Mouse (Mus musculus): ENCODE results near the gene Cmip. TPM values are rescaled to one million over a fixed set of nuclear protein-coding genes. Genes with fewer than 3 reads are reported as not detected.

The Cmip gene
- polyA plus RNA-seq, 1 experiment from 2014 or later, result 6.7 TPM

DNA sequence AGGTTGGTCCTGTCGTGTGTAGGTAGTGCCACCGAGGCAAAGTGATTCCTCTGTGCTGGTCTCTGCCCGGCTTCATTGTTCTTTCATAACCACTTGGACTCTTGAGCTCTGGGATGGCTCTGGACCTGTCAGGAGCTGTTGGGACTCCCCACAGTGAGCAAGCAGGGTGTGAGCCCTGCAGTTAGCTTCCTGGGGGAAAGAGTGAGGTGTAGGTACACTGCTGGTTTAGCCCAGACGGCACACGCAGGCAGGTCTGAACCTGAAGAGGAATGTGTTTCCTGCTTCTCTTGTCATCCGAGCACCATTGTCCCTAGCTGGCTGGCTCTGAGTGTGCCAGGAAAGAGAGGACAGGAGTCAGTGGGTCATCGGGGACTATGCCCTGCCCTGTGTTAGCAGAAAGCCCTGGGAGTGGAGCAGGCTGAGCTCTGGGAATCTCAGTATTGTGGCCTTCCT is 70.5 kb downstream of the Cmip start:
- Histone ChIP-seq H3K9me3 (replicated peaks) (no peaks in the 10 kb centered on the region), H3K9ac (no peak overlapping the region), H3K4me2 (no peak overlapping the region), H3K36me3 (no peaks in the 10 kb centered on the region), H3K27ac (peak overlapping the region; percentile 29; the same call in 1 of the 2 replicates), H3K4me1 (replicated peaks) (peaks cover 76% of the 10 kb centered on the region), H3K27me3 (no peaks in the 10 kb centered on the region), H3K4me3 (replicated peaks) (no peak overlapping the region)
- ATAC-seq (ENCODE audit: low read depth) (peak; percentile 45; the same call in 1 of the 2 replicates), DNase-seq (no peak)
- 59% methylated on average over 7 of the region's 7 CpGs for WGBS (ENCODE audit: insufficient replicate concordance)

DNA sequence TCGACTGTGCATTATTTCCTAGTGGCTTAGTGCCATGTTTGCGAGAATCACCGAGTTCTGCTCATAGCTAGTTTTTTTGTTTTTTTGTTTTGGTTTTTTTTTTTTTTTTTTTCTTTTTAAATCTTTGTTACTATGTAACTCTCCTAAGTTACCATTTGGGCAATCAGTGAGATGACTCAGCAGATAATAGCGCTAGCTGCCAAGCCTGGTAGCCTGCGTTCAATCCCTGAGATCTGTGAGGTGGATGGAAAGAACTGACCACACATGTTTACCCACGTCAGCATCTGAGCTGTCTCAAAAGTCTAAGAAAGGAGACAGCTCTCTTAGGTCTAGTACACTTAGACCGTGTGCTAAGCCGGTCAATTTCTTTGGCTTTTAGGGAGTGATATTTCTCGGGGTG is 71.9 kb downstream of the Cmip start:
- no peak overlapping the region for H3K9ac ChIP-seq
- H3K4me2 ChIP-seq, result no peak overlapping the region
- H3K36me3 ChIP-seq, result no peaks in the 10 kb centered on the region
- DNase-seq (no peak), ATAC-seq (ENCODE audit: low read depth) (no peak)
- no peak overlapping the region for H3K4me3 ChIP-seq (replicated peaks)
- no peak overlapping the region for H3K27ac ChIP-seq
- no peaks in the 10 kb centered on the region for H3K9me3 ChIP-seq (replicated peaks)
- H3K4me1 ChIP-seq (replicated peaks), result peaks cover 76% of the 10 kb centered on the region
- 73% methylated on average over 9 of the region's 9 CpGs for WGBS (ENCODE audit: insufficient replicate concordance)
- no peaks in the 10 kb centered on the region for H3K27me3 ChIP-seq

GRCm38 (mm10) chr8:117329167-117329566 is 72.3 kb downstream of the Cmip start:
- Histone ChIP-seq H3K27ac (no peak overlapping the region), H3K9ac (no peak overlapping the region), H3K4me3 (replicated peaks) (no peak overlapping the region), H3K4me1 (replicated peaks) (peaks cover 76% of the 10 kb centered on the region), H3K27me3 (no peaks in the 10 kb centered on the region), H3K9me3 (replicated peaks) (no peaks in the 10 kb centered on the region), H3K4me2 (no peak overlapping the region), H3K36me3 (no peaks in the 10 kb centered on the region)
- ATAC-seq (ENCODE audit: low read depth) (no peak), DNase-seq (no peak)
- 79% methylated on average over 9 of the region's 9 CpGs for WGBS (ENCODE audit: insufficient replicate concordance)

DNA sequence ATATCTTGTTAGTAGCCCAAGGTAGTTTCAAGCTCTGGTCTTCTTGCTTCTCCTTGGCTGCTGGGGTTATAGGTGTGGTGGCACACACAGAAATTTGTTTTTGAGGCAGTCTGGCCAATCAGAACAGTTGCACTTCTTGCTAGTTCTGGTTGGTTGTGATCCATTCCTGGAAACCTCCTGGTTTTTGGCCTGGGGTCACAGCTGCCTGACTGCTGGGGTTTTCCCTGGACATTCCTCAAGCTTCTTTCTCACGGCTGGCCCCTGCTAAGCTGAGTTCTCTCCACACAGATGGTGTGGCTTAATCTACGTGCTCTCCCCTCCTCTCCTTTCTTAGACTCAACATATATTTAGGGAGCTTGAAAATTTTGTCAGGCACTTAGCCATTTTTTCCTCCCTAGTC is 73.0 kb downstream of the Cmip start:
- DNase-seq, result no peak
- no peak for ATAC-seq (ENCODE audit: low read depth)
- H3K9ac ChIP-seq, result no peak overlapping the region
- H3K36me3 ChIP-seq, result no peaks in the 10 kb centered on the region
- H3K9me3 ChIP-seq (replicated peaks), result no peaks in the 10 kb centered on the region
- no peak overlapping the region for H3K4me2 ChIP-seq
- peaks cover 76% of the 10 kb centered on the region for H3K4me1 ChIP-seq (replicated peaks)
- 75% methylated on average over 2 of the region's 2 CpGs for WGBS (ENCODE audit: insufficient replicate concordance)
- H3K27me3 ChIP-seq, result no peaks in the 10 kb centered on the region
- H3K4me3 ChIP-seq (replicated peaks), result no peak overlapping the region
- no peak overlapping the region for H3K27ac ChIP-seq

DNA sequence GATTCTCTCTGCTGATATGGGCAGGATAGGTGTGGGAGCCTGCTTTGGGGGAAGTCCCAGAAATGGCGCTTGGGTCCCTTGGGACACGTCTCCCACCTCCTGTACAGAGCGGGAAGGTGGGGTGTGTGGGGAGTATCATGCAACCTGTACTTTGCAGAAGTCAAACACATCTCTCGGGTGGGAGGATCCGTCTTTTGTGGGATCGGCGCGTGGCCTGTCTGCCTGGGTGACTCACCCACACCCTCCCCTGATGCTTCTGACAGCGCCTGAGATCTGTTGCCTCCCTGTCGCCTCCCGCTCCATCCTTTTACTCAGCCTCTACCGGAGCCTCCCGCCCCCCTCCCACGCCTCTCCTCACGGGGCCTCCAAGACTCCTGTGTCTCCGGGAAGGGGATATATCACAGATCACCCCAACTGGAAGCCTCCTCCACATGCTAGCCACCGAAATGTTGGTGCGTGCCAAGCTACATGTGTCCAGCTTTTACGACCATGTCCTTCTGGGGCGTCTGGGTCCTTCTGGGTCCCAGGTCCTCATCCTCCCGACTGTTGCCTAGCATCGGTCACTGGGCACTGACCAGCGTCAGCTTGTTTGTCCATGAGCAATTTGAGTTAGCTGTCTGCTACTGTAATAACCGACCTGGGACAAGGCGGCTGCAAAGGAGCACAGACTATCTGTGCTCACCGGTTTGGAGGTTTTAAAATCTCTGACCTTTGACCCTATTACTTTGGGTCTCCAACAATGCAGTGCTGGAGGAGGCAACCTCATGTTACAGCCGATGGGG is 75.6 kb downstream of the Cmip start:
- peaks cover 82% of the 10 kb centered on the region for H3K4me1 ChIP-seq (replicated peaks)
- WGBS (ENCODE audit: insufficient replicate concordance), result 80% methylated on average over 27 of the region's 27 CpGs
- ATAC-seq (ENCODE audit: low read depth), result no peak

DNA sequence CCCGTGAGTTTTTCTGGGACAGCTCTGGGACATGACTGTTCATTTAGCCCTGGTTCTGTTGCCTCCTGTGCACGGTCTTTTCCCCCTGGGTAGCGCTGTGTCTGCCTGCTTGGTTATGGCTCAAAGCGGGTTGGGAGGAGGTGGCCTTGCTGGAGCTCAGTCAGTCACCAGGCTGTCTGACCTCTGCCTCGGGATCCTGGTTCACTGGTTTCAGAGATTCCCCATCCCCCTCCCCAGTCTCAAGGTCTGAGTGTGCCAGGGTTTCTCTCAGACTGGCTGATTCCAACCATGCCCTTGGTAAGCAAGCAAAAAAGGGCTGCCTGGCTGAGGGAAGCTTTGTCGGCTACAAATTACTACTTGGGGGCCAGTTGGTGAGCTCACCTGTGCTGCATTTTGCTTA is 76.8 kb downstream of the Cmip start:
- Histone ChIP-seq H3K4me2 (peak overlapping the region; percentile 65), H3K27me3 (no peaks in the 10 kb centered on the region), H3K4me1 (replicated peaks) (peaks cover 90% of the 10 kb centered on the region), H3K27ac (peak overlapping the region; percentile 96), H3K9me3 (replicated peaks) (no peaks in the 10 kb centered on the region), H3K9ac (peak overlapping the region; percentile 67), H3K4me3 (replicated peaks) (peak overlapping the region; percentile 40; the same call in 1 of the 2 replicates), H3K36me3 (no peaks in the 10 kb centered on the region)
- ATAC-seq (ENCODE audit: low read depth) (no peak), DNase-seq (no peak)
- 55% methylated on average over 6 of the region's 6 CpGs for WGBS (ENCODE audit: insufficient replicate concordance)

More for the DNA sequence above, 75.6 kb downstream of the Cmip start:
- Histone ChIP-seq H3K9ac (peak overlapping the region; percentile 3; the same call in 1 of the 2 replicates), H3K4me2 (no peak overlapping the region), H3K9me3 (replicated peaks) (no peaks in the 10 kb centered on the region), H3K36me3 (no peaks in the 10 kb centered on the region), H3K27ac (peak overlapping the region; percentile 96; the same call in 1 of the 2 replicates), H3K4me3 (replicated peaks) (no peak overlapping the region), H3K27me3 (no peaks in the 10 kb centered on the region)
- no peak for DNase-seq

- peak overlapping the region; percentile 96 for H3K27ac ChIP-seq
- H3K4me3 ChIP-seq (replicated peaks), result peak overlapping the region; percentile 40
- no peaks in the 10 kb centered on the region for H3K36me3 ChIP-seq
- no peaks in the 10 kb centered on the region for H3K27me3 ChIP-seq
- ATAC-seq (ENCODE audit: low read depth), result peak; percentile 16
- no peak for DNase-seq
- H3K4me1 ChIP-seq (replicated peaks), result peaks cover 91% of the 10 kb centered on the region
- peak overlapping the region; percentile 67 for H3K9ac ChIP-seq
- WGBS (ENCODE audit: insufficient replicate concordance), result 33% methylated on average over 10 of the region's 10 CpGs
- H3K9me3 ChIP-seq (replicated peaks), result no peaks in the 10 kb centered on the region
- peak overlapping the region; percentile 65 for H3K4me2 ChIP-seq
Observed at GRCm38 (mm10) chr8:117334058-117334747, 77.3 kb downstream of the Cmip start.

- Histone ChIP-seq H3K4me2 (peak overlapping the region; percentile 65), H3K4me1 (replicated peaks) (peaks cover 91% of the 10 kb centered on the region), H3K27me3 (no peaks in the 10 kb centered on the region), H3K9ac (peak overlapping the region; percentile 67), H3K4me3 (replicated peaks) (peak overlapping the region; percentile 40), H3K27ac (peak overlapping the region; percentile 96), H3K9me3 (replicated peaks) (no peaks in the 10 kb centered on the region), H3K36me3 (no peaks in the 10 kb centered on the region)
- peak; percentile 74 for ATAC-seq (ENCODE audit: low read depth)
- 34% methylated on average over 14 of the region's 14 CpGs for WGBS (ENCODE audit: insufficient replicate concordance)
- peak; percentile 42 for DNase-seq
Observed at GRCm38 (mm10) chr8:117334748-117335393, 78.0 kb downstream of the Cmip start.

- Histone ChIP-seq H3K27me3 (no peaks in the 10 kb centered on the region), H3K4me2 (peak overlapping the region; percentile 65), H3K9ac (peak overlapping the region; percentile 67), H3K4me1 (replicated peaks) (peaks cover 95% of the 10 kb centered on the region), H3K27ac (peak overlapping the region; percentile 96), H3K36me3 (no peaks in the 10 kb centered on the region), H3K4me3 (replicated peaks) (peak overlapping the region; percentile 40), H3K9me3 (replicated peaks) (no peaks in the 10 kb centered on the region)
- no peak for DNase-seq
- peak; percentile 56 for ATAC-seq (ENCODE audit: low read depth)
- WGBS (ENCODE audit: insufficient replicate concordance), result 47% methylated on average over 8 of the region's 8 CpGs
Observed at GRCm38 (mm10) chr8:117335423-117335822, 78.6 kb downstream of the Cmip start.

GRCm38 (mm10) chr8:117337188-117337587 is 80.3 kb downstream of the Cmip start:
- no peaks in the 10 kb centered on the region for H3K27me3 ChIP-seq
- H3K4me2 ChIP-seq, result no peak overlapping the region
- H3K9ac ChIP-seq, result no peak overlapping the region
- no peaks in the 10 kb centered on the region for H3K36me3 ChIP-seq
- peak overlapping the region; percentile 50; the same call in 1 of the 2 replicates for H3K27ac ChIP-seq
- peaks cover 97% of the 10 kb centered on the region for H3K4me1 ChIP-seq (replicated peaks)
- no peaks in the 10 kb centered on the region for H3K9me3 ChIP-seq (replicated peaks)
- ATAC-seq (ENCODE audit: low read depth) (no peak), DNase-seq (no peak)
- 78% methylated on average over 3 of the region's 3 CpGs for WGBS (ENCODE audit: insufficient replicate concordance)
- H3K4me3 ChIP-seq (replicated peaks), result no peak overlapping the region

GRCm38 (mm10) chr8:117338678-117339077 is 81.8 kb downstream of the Cmip start:
- DNase-seq (no peak), ATAC-seq (ENCODE audit: low read depth) (no peak)
- Histone ChIP-seq H3K36me3 (no peaks in the 10 kb centered on the region), H3K4me2 (peak overlapping the region; percentile 52; the same call in 1 of the 2 replicates), H3K4me3 (replicated peaks) (no peak overlapping the region), H3K4me1 (replicated peaks) (peaks cover 97% of the 10 kb centered on the region), H3K27me3 (no peaks in the 10 kb centered on the region), H3K27ac (peak overlapping the region; percentile 68), H3K9ac (no peak overlapping the region), H3K9me3 (replicated peaks) (no peaks in the 10 kb centered on the region)
- WGBS (ENCODE audit: insufficient replicate concordance), result 28% methylated on average over 2 of the region's 2 CpGs
